Mouse (Mus musculus): ENCODE results near the gene Efna2. TPM values are rescaled to one million over a fixed set of nuclear protein-coding genes. Genes with fewer than 3 reads are reported as not detected.

Efna2 gene
- polyA plus RNA-seq, 1 experiment from 2014 or later, result 7.4 TPM

DNA sequence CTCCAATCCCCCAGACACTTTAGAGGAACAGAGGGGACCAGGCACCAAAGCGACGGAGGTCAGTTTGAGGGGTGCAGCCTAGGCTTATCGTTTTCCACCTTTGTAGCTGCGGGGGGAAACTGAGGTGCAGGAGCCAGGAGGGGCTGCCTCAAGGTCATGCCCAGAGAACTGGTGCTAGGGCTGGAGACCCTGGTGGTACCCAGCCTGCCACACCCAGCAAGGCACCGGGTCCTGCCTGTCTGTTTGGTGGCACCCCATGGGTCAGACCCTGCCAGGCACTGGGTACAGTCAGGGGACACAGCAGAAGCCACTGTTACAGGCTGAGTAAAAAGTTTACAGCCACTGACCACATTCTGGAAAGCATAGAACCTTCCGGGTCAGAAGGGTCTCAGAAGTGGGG lies 1.0 kb downstream of the Efna2 start:
- peaks cover 9% of the 10 kb centered on the region for H3K4me1 ChIP-seq (ENCODE audit: control insufficient read depth, insufficient read depth, low read length)
- H3K4me3 ChIP-seq (ENCODE audit: low read length), result peak overlapping the region; percentile 73
- no peaks in the 10 kb centered on the region for H3K36me3 ChIP-seq (ENCODE audit: control insufficient read depth, insufficient read depth, low read length)
- peak overlapping the region; percentile 79 for H3K4me2 ChIP-seq (ENCODE audit: low read depth, low read length)
- no peaks in the 10 kb centered on the region for H3K9me3 ChIP-seq (ENCODE audit: control insufficient read depth, low read length)
- ATAC-seq, result no peak
- no peak overlapping the region for H3K27ac ChIP-seq (ENCODE audit: low read length)
- no peaks in the 10 kb centered on the region for H3K27me3 ChIP-seq (replicated peaks; ENCODE audit: control insufficient read depth, insufficient read depth, low read length)
- peak overlapping the region; percentile 80 for H3K9ac ChIP-seq (ENCODE audit: low read depth, low read length)
- WGBS, result 46% methylated on average over 6 of the region's 6 CpGs

DNA sequence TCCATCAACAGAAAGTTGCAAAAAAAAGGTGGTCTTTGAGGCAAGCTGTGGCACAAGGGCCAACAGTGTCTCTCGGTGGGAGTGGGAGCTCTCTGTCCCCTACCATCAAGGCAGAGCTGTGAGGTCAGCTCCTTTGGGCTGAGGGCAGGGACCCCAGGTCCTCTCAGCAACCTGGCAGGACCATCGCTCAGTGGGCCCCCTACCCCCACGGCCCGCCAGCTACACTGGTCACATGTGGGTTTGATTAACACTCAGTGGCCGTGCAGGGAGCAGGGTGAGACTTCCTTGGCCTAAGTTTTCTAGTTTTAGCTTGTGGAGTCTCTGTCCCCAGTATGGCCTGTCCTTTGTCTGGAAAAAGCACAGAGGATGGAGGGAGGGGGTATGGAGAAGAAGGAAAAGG lies 1.5 kb downstream of the Efna2 start:
- Histone ChIP-seq H3K9me3 (ENCODE audit: control insufficient read depth, low read length) (no peaks in the 10 kb centered on the region), H3K4me1 (ENCODE audit: control insufficient read depth, insufficient read depth, low read length) (peaks cover 9% of the 10 kb centered on the region), H3K4me2 (ENCODE audit: low read depth, low read length) (peak overlapping the region; percentile 79), H3K4me3 (ENCODE audit: low read length) (no peak overlapping the region), H3K9ac (ENCODE audit: low read depth, low read length) (peak overlapping the region; percentile 80; the same call in 1 of the 2 replicates), H3K27me3 (replicated peaks; ENCODE audit: control insufficient read depth, insufficient read depth, low read length) (no peaks in the 10 kb centered on the region), H3K27ac (ENCODE audit: low read length) (no peak overlapping the region), H3K36me3 (ENCODE audit: control insufficient read depth, insufficient read depth, low read length) (no peaks in the 10 kb centered on the region)
- WGBS, result 61% methylated on average over 5 of the region's 5 CpGs
- ATAC-seq, result no peak

DNA sequence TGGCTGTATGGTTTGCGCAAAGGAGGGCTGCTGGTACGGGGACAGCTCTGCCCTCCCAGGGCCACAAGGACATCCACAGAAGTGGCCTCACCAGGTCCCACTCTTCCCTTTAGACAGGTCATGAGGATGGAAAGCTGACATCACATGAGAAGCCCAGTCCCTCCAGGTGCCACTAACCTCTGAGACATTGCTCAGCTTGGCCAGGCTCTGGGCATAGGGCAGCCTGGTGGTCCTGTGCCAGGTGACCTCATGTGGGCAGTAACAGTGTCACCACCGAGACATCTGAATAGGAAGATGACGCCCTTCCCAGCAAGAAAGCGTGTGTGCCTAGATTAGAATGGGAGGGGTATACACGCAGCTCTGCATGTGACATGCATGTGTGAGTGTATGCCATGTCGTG lies 3.3 kb downstream of the Efna2 start:
- no peak for ATAC-seq
- H3K4me3 ChIP-seq (ENCODE audit: low read length), result no peak overlapping the region
- H3K9me3 ChIP-seq (ENCODE audit: control insufficient read depth, low read length), result no peaks in the 10 kb centered on the region
- H3K9ac ChIP-seq (ENCODE audit: low read depth, low read length), result no peak overlapping the region
- H3K27ac ChIP-seq (ENCODE audit: low read length), result no peak overlapping the region
- WGBS, result 91% methylated on average over 7 of the region's 7 CpGs
- H3K27me3 ChIP-seq (replicated peaks; ENCODE audit: control insufficient read depth, insufficient read depth, low read length), result no peaks in the 10 kb centered on the region
- peaks cover 9% of the 10 kb centered on the region for H3K4me1 ChIP-seq (ENCODE audit: control insufficient read depth, insufficient read depth, low read length)
- H3K36me3 ChIP-seq (ENCODE audit: control insufficient read depth, insufficient read depth, low read length), result no peaks in the 10 kb centered on the region
- no peak overlapping the region for H3K4me2 ChIP-seq (ENCODE audit: low read depth, low read length)

- Histone ChIP-seq H3K27ac (ENCODE audit: low read length) (no peak overlapping the region), H3K4me2 (ENCODE audit: low read depth, low read length) (no peak overlapping the region), H3K9ac (ENCODE audit: low read depth, low read length) (no peak overlapping the region), H3K4me1 (ENCODE audit: control insufficient read depth, insufficient read depth, low read length) (peaks cover 12% of the 10 kb centered on the region), H3K27me3 (replicated peaks; ENCODE audit: control insufficient read depth, insufficient read depth, low read length) (peaks cover 19% of the 10 kb centered on the region), H3K9me3 (ENCODE audit: control insufficient read depth, low read length) (no peaks in the 10 kb centered on the region), H3K36me3 (ENCODE audit: control insufficient read depth, insufficient read depth, low read length) (no peaks in the 10 kb centered on the region), H3K4me3 (ENCODE audit: low read length) (no peak overlapping the region)
- no peak for ATAC-seq
- 58% methylated on average over 27 of the region's 27 CpGs for WGBS
Measured at GRCm38 (mm10) chr10:80186649-80187048, 7.4 kb downstream of the Efna2 start.

DNA sequence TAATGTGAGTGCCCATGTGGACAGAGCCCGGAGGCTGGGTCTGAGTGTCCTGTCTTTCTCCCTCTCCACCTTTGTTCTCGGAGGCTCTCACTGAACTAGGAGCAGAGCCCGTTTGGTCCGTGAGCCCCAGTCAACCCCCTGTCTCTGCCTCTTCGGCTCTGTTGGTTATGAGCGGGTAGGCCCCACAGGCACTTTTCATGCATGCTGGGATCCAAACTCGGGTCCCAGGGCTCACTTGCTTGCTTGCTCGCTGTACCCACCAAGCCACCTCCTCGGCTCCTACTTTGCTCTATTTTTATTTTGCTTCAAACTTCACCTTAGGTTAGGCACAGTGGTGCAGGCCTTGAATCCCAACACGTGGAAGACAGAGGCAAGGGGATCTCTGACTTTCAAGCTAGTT lies 8.5 kb downstream of the Efna2 start:
- Histone ChIP-seq H3K4me2 (ENCODE audit: low read depth, low read length) (no peak overlapping the region), H3K4me1 (ENCODE audit: control insufficient read depth, insufficient read depth, low read length) (peaks cover 12% of the 10 kb centered on the region), H3K27ac (ENCODE audit: low read length) (no peak overlapping the region), H3K9me3 (ENCODE audit: control insufficient read depth, low read length) (no peaks in the 10 kb centered on the region), H3K36me3 (ENCODE audit: control insufficient read depth, insufficient read depth, low read length) (no peaks in the 10 kb centered on the region), H3K27me3 (replicated peaks; ENCODE audit: control insufficient read depth, insufficient read depth, low read length) (peaks cover 28% of the 10 kb centered on the region), H3K4me3 (ENCODE audit: low read length) (no peak overlapping the region), H3K9ac (ENCODE audit: low read depth, low read length) (no peak overlapping the region)
- 89% methylated on average over 10 of the region's 10 CpGs for WGBS
- no peak for ATAC-seq

- no peak overlapping the region for H3K27ac ChIP-seq (ENCODE audit: low read length)
- H3K27me3 ChIP-seq (replicated peaks; ENCODE audit: control insufficient read depth, insufficient read depth, low read length), result peaks cover 29% of the 10 kb centered on the region
- WGBS, result 86% methylated on average over 15 of the region's 15 CpGs
- H3K4me3 ChIP-seq (ENCODE audit: low read length), result no peak overlapping the region
- H3K9ac ChIP-seq (ENCODE audit: low read depth, low read length), result no peak overlapping the region
- peaks cover 12% of the 10 kb centered on the region for H3K4me1 ChIP-seq (ENCODE audit: control insufficient read depth, insufficient read depth, low read length)
- H3K9me3 ChIP-seq (ENCODE audit: control insufficient read depth, low read length), result no peaks in the 10 kb centered on the region
- ATAC-seq, result no peak
- no peaks in the 10 kb centered on the region for H3K36me3 ChIP-seq (ENCODE audit: control insufficient read depth, insufficient read depth, low read length)
- no peak overlapping the region for H3K4me2 ChIP-seq (ENCODE audit: low read depth, low read length)
Measured at GRCm38 (mm10) chr10:80188453-80189024, 9.3 kb downstream of the Efna2 start.

DNA sequence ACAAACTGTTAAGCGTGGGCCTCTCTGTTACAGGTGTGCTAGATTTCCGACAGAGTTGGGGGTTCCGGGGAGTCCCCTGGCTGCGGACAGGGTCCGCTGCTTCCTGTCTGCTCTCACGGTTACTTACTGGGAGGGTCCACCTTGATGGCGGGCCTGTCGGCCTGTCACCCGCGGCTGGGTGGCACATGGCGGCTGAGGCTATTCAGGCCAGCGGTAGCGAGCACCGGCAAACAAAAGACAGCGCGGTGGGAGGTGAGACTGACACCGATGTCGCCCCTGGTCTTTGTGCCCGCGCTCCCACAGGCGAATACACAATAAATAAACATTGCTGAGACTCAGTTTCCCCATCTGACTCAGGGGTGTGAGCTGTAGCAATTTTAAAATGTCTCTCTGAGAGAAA lies 10.7 kb downstream of the Efna2 start:
- Histone ChIP-seq H3K9me3 (ENCODE audit: control insufficient read depth, low read length) (no peaks in the 10 kb centered on the region), H3K4me3 (ENCODE audit: low read length) (peak overlapping the region; percentile 47), H3K4me2 (ENCODE audit: low read depth, low read length) (peak overlapping the region; percentile 76), H3K27me3 (replicated peaks; ENCODE audit: control insufficient read depth, insufficient read depth, low read length) (peaks cover 29% of the 10 kb centered on the region), H3K4me1 (ENCODE audit: control insufficient read depth, insufficient read depth, low read length) (peaks cover 12% of the 10 kb centered on the region), H3K27ac (ENCODE audit: low read length) (no peak overlapping the region), H3K9ac (ENCODE audit: low read depth, low read length) (peak overlapping the region; percentile 57), H3K36me3 (ENCODE audit: control insufficient read depth, insufficient read depth, low read length) (no peaks in the 10 kb centered on the region)
- ATAC-seq, result no peak
- WGBS, result 19% methylated on average over 21 of the region's 21 CpGs

GRCm38 (mm10) chr10:80190491-80191051 lies 11.3 kb downstream of the Efna2 start:
- no peaks in the 10 kb centered on the region for H3K9me3 ChIP-seq (ENCODE audit: control insufficient read depth, low read length)
- peaks cover 29% of the 10 kb centered on the region for H3K27me3 ChIP-seq (replicated peaks; ENCODE audit: control insufficient read depth, insufficient read depth, low read length)
- H3K4me2 ChIP-seq (ENCODE audit: low read depth, low read length), result peak overlapping the region; percentile 76
- no peaks in the 10 kb centered on the region for H3K36me3 ChIP-seq (ENCODE audit: control insufficient read depth, insufficient read depth, low read length)
- WGBS, result under 1% methylated on average over 48 of the region's 48 CpGs
- peaks cover 12% of the 10 kb centered on the region for H3K4me1 ChIP-seq (ENCODE audit: control insufficient read depth, insufficient read depth, low read length)
- H3K4me3 ChIP-seq (ENCODE audit: low read length), result peak overlapping the region; percentile 47
- ATAC-seq, result peak; percentile 48; the same call in 1 of the 2 replicates
- peak overlapping the region; percentile 57 for H3K9ac ChIP-seq (ENCODE audit: low read depth, low read length)
- H3K27ac ChIP-seq (ENCODE audit: low read length), result no peak overlapping the region

- Histone ChIP-seq H3K4me3 (ENCODE audit: low read length) (no peak overlapping the region), H3K27me3 (replicated peaks; ENCODE audit: control insufficient read depth, insufficient read depth, low read length) (peaks cover 29% of the 10 kb centered on the region), H3K36me3 (ENCODE audit: control insufficient read depth, insufficient read depth, low read length) (no peaks in the 10 kb centered on the region), H3K9ac (ENCODE audit: low read depth, low read length) (no peak overlapping the region), H3K27ac (ENCODE audit: low read length) (no peak overlapping the region), H3K9me3 (ENCODE audit: control insufficient read depth, low read length) (no peaks in the 10 kb centered on the region), H3K4me1 (ENCODE audit: control insufficient read depth, insufficient read depth, low read length) (peaks cover 12% of the 10 kb centered on the region), H3K4me2 (ENCODE audit: low read depth, low read length) (no peak overlapping the region)
- ATAC-seq, result no peak
- 82% methylated on average over 6 of the region's 6 CpGs for WGBS
Measured at GRCm38 (mm10) chr10:80193976-80194375, 14.7 kb downstream of the Efna2 start.

- Histone ChIP-seq H3K4me1 (ENCODE audit: control insufficient read depth, insufficient read depth, low read length) (peaks cover 12% of the 10 kb centered on the region), H3K4me3 (ENCODE audit: low read length) (no peak overlapping the region), H3K36me3 (ENCODE audit: control insufficient read depth, insufficient read depth, low read length) (no peaks in the 10 kb centered on the region), H3K9ac (ENCODE audit: low read depth, low read length) (no peak overlapping the region), H3K9me3 (ENCODE audit: control insufficient read depth, low read length) (no peaks in the 10 kb centered on the region), H3K27ac (ENCODE audit: low read length) (no peak overlapping the region), H3K4me2 (ENCODE audit: low read depth, low read length) (no peak overlapping the region), H3K27me3 (replicated peaks; ENCODE audit: control insufficient read depth, insufficient read depth, low read length) (peaks cover 29% of the 10 kb centered on the region)
- WGBS, result 66% methylated on average over 8 of the region's 8 CpGs
- ATAC-seq, result no peak
Measured at GRCm38 (mm10) chr10:80194441-80194840, 15.2 kb downstream of the Efna2 start.
